Mouse (Mus musculus): ENCODE data around the gene Efs.

Efs gene

GRCm38 (mm10) chr14:54874165-54874564, 51.8 kb downstream of the Efs start:
- DNase-seq (ENCODE audit: low read depth, low spot score): no peak

GRCm38 (mm10) chr14:54870861-54871260, 55.1 kb downstream of the Efs start, which contains the start of gene Homez:
Gene Homez, minus strand, starts transcription at chr14:54870961.
- no peak for DNase-seq (ENCODE audit: low read depth, low spot score)

GRCm38 (mm10) chr14:54868026-54868425, 57.9 kb downstream of the Efs start:
- no peak for DNase-seq (ENCODE audit: low read depth, low spot score)

- peak; percentile 75 for DNase-seq (ENCODE audit: low read depth, low spot score)
Measured at GRCm38 (mm10) chr14:54866936-54867335, 59.0 kb downstream of the Efs start.

All from CD4-positive, CD25-positive, alpha-beta regulatory T cell, adult 2 months (primary cell).